Mouse (Mus musculus): Measurements from ENCODE around the gene Rgs16. TPM values are rescaled to one million over a fixed set of nuclear protein-coding genes. Genes with fewer than 3 reads are reported as not detected.
A peak's percentile ranks its signal among the peaks of the same experiment; 100 is the strongest.

Gene Rgs16
- polyA plus RNA-seq (2012; rRNA removed): 2.8 and 3.1 TPM in 2 replicates

GRCm38 (mm10) chr1:153740145-153740544 lies at the start of gene Rgs16:
Gene Rgs16, plus strand, starts transcription at chr1:153740349.
- no peak for TF ChIP-seq POLR2A (IDR thresholded peaks at IDR 0.05; ENCODE audit: control insufficient read depth, extremely low read depth, insufficient read depth, low read length, poor library complexity)
- TF ChIP-seq CTCF (IDR thresholded peaks at IDR 0.05; ENCODE audit: borderline replicate concordance, control insufficient read depth, extremely low read depth, insufficient read depth, low read length, poor library complexity): no peak
- Histone ChIP-seq H3K27me3 (ENCODE audit: control insufficient read depth, insufficient read depth, low read length) (no peaks in the 10 kb centered on the region; the same call in 1 of the 2 replicates), H3K4me3 (ENCODE audit: control insufficient read depth, insufficient read depth, low read length) (peak within 1 kb of the TSS; percentile 8), H3K36me3 (ENCODE audit: control insufficient read depth, insufficient read depth, low read length) (no peaks in the 10 kb centered on the region), H3K4me1 (replicated peaks; ENCODE audit: control insufficient read depth, insufficient read depth, low read length) (peaks cover 10% of the 10 kb centered on the region), H3K27ac (ENCODE audit: control insufficient read depth, insufficient read depth, low read length) (no peak within 1 kb of the TSS)
- peak; percentile 65 for DNase-seq
- WGBS: 2% methylated on average over 28 of the region's 28 CpGs

GRCm38 (mm10) chr1:153692526-153692925 lies 47.6 kb upstream of the Rgs16 start:
- TF ChIP-seq CTCF (IDR thresholded peaks at IDR 0.05; ENCODE audit: borderline replicate concordance, control insufficient read depth, extremely low read depth, insufficient read depth, low read length, poor library complexity) (no peak), POLR2A (IDR thresholded peaks at IDR 0.05; ENCODE audit: control insufficient read depth, extremely low read depth, insufficient read depth, low read length, poor library complexity) (no peak)
- 90% methylated on average over 6 of the region's 6 CpGs for WGBS

GRCm38 (mm10) chr1:153694372-153695120 lies 45.6 kb upstream of the Rgs16 start:
- H3K27me3 ChIP-seq (ENCODE audit: control insufficient read depth, insufficient read depth, low read length): no peaks in the 10 kb centered on the region
- no peaks in the 10 kb centered on the region for H3K36me3 ChIP-seq (ENCODE audit: control insufficient read depth, insufficient read depth, low read length)
- H3K4me1 ChIP-seq (replicated peaks; ENCODE audit: control insufficient read depth, insufficient read depth, low read length): no peaks in the 10 kb centered on the region
- no peak for DNase-seq
- H3K27ac ChIP-seq (ENCODE audit: control insufficient read depth, insufficient read depth, low read length): no peak overlapping the region
- H3K4me3 ChIP-seq (ENCODE audit: control insufficient read depth, insufficient read depth, low read length): no peak overlapping the region
- TF ChIP-seq CTCF (IDR thresholded peaks at IDR 0.05; ENCODE audit: borderline replicate concordance, control insufficient read depth, extremely low read depth, insufficient read depth, low read length, poor library complexity) (no peak), POLR2A (IDR thresholded peaks at IDR 0.05; ENCODE audit: control insufficient read depth, extremely low read depth, insufficient read depth, low read length, poor library complexity) (no peak)
- 98% methylated on average over 6 of the region's 6 CpGs for WGBS

More at GRCm38 (mm10) chr1:153692526-153692925, 47.6 kb upstream of the Rgs16 start:
- Histone ChIP-seq H3K4me3 (ENCODE audit: control insufficient read depth, insufficient read depth, low read length) (no peak overlapping the region), H3K36me3 (ENCODE audit: control insufficient read depth, insufficient read depth, low read length) (no peaks in the 10 kb centered on the region), H3K4me1 (replicated peaks; ENCODE audit: control insufficient read depth, insufficient read depth, low read length) (no peaks in the 10 kb centered on the region), H3K27ac (ENCODE audit: control insufficient read depth, insufficient read depth, low read length) (no peak overlapping the region), H3K27me3 (ENCODE audit: control insufficient read depth, insufficient read depth, low read length) (no peaks in the 10 kb centered on the region)
- no peak for DNase-seq

GRCm38 (mm10) chr1:153695398-153695797 lies 44.8 kb upstream of the Rgs16 start:
- Histone ChIP-seq H3K4me1 (replicated peaks; ENCODE audit: control insufficient read depth, insufficient read depth, low read length) (no peaks in the 10 kb centered on the region), H3K27me3 (ENCODE audit: control insufficient read depth, insufficient read depth, low read length) (no peaks in the 10 kb centered on the region), H3K4me3 (ENCODE audit: control insufficient read depth, insufficient read depth, low read length) (no peak overlapping the region), H3K27ac (ENCODE audit: control insufficient read depth, insufficient read depth, low read length) (no peak overlapping the region), H3K36me3 (ENCODE audit: control insufficient read depth, insufficient read depth, low read length) (no peaks in the 10 kb centered on the region)
- 95% methylated on average over 10 of the region's 10 CpGs for WGBS
- TF ChIP-seq CTCF (IDR thresholded peaks at IDR 0.05; ENCODE audit: borderline replicate concordance, control insufficient read depth, extremely low read depth, insufficient read depth, low read length, poor library complexity): no peak
- no peak for TF ChIP-seq POLR2A (IDR thresholded peaks at IDR 0.05; ENCODE audit: control insufficient read depth, extremely low read depth, insufficient read depth, low read length, poor library complexity)
- no peak for DNase-seq

GRCm38 (mm10) chr1:153696093-153696492 lies 44.1 kb upstream of the Rgs16 start:
- Histone ChIP-seq H3K27me3 (ENCODE audit: control insufficient read depth, insufficient read depth, low read length) (no peaks in the 10 kb centered on the region), H3K36me3 (ENCODE audit: control insufficient read depth, insufficient read depth, low read length) (no peaks in the 10 kb centered on the region), H3K4me3 (ENCODE audit: control insufficient read depth, insufficient read depth, low read length) (no peak overlapping the region), H3K4me1 (replicated peaks; ENCODE audit: control insufficient read depth, insufficient read depth, low read length) (peaks cover 3% of the 10 kb centered on the region; the same call in 1 of the 2 replicates), H3K27ac (ENCODE audit: control insufficient read depth, insufficient read depth, low read length) (no peak overlapping the region)
- no peak for TF ChIP-seq POLR2A (IDR thresholded peaks at IDR 0.05; ENCODE audit: control insufficient read depth, extremely low read depth, insufficient read depth, low read length, poor library complexity)
- TF ChIP-seq CTCF (IDR thresholded peaks at IDR 0.05; ENCODE audit: borderline replicate concordance, control insufficient read depth, extremely low read depth, insufficient read depth, low read length, poor library complexity): no peak
- DNase-seq: peak; percentile 12
- WGBS: 90% methylated on average over 11 of the region's 11 CpGs

- Histone ChIP-seq H3K4me1 (replicated peaks; ENCODE audit: control insufficient read depth, insufficient read depth, low read length) (peaks cover 3% of the 10 kb centered on the region; the same call in 1 of the 2 replicates), H3K27me3 (ENCODE audit: control insufficient read depth, insufficient read depth, low read length) (no peaks in the 10 kb centered on the region), H3K27ac (ENCODE audit: control insufficient read depth, insufficient read depth, low read length) (no peak overlapping the region), H3K36me3 (ENCODE audit: control insufficient read depth, insufficient read depth, low read length) (no peaks in the 10 kb centered on the region), H3K4me3 (ENCODE audit: control insufficient read depth, insufficient read depth, low read length) (no peak overlapping the region)
- no peak for DNase-seq
- no peak for TF ChIP-seq CTCF (IDR thresholded peaks at IDR 0.05; ENCODE audit: borderline replicate concordance, control insufficient read depth, extremely low read depth, insufficient read depth, low read length, poor library complexity)
- no peak for TF ChIP-seq POLR2A (IDR thresholded peaks at IDR 0.05; ENCODE audit: control insufficient read depth, extremely low read depth, insufficient read depth, low read length, poor library complexity)
- 92% methylated on average over 4 of the region's 4 CpGs for WGBS
These were observed 43.6 kb upstream of the Rgs16 start for GRCm38 (mm10) chr1:153696541-153696940.
